Mouse (Mus musculus) kidney, postnatal 10 days (tissue): ENCODE data around the gene Capn15.
A peak's percentile ranks its signal among the peaks of the same experiment; 100 is the strongest.

ENCODE experiments used
- DNase-seq: peaks from one replicate; pipeline ENCODE4 v3.0.0; 2021; ENCODE audit warnings: mixed read lengths

Gene Capn15

DNA sequence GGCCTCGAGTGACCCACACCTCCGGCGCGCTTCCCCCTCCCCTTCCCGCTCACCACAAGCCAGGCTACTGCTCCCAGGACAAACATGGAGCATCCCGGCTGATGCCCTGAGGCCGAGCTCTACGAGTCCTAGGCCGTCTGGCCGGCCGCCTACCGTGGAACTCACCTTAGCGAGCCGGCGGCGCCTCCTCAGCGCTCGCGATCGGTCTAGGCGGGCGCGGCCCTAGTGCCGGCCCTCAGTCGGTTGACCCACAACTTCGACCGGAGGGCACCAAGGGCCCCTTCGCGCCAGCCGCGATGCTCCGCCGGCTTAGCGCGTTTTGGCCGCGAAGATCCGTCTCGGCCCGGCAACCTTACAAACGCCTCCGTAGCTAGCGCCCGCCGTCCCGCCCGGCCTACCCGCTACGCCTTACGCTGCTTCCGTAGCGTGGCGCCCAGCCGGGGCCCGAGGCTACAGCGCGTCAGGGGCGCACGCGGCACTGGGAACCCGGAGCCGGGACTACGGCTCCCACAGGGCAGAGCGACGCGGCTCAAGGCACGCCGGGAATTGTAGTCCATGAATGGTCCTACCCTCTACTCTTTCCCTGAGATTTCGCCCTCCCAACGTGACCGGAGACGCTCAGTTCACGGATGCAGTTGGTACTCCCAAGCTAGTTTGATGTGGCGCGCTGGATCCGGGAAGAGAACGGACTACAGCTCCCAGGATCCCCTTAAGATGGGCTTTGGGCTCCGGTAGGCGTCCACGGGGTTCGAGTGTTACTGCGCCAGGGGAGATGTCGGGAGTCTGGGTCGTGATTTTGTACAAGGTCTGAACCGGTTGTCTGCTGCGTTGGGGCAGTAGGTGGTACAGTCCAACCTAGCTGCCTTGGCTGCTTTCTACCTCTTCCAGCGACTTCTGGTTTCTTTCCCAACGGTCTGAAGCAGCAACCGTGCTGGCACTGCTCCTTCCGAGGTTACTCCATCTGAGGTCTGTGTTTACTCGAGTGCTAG is at the start of gene Capn15:
TSS of gene Capn15 (minus strand) at position 491 of the 989 bp plus-strand sequence.
- peak; percentile 96 for DNase-seq

DNA sequence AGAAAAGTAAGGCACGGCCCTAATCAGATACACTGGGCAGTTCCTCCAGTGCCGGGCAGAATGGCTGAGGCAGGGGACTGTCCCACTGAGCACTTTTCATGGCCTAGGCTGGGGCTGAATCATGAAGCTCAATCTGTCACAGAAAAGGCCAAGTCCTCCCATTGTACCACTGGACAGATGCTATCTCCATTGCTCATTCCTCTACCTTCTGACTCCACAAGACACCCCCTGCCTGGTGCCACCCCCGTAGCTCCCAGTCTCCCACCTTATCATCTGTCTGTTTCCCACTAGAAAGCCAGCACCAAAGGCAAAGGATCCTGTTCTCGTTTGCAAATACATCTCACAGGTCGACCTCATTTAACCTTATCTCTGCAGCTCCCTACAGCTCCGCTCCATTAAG is 46.4 kb upstream of the Capn15 start:
- DNase-seq = no peak

DNA sequence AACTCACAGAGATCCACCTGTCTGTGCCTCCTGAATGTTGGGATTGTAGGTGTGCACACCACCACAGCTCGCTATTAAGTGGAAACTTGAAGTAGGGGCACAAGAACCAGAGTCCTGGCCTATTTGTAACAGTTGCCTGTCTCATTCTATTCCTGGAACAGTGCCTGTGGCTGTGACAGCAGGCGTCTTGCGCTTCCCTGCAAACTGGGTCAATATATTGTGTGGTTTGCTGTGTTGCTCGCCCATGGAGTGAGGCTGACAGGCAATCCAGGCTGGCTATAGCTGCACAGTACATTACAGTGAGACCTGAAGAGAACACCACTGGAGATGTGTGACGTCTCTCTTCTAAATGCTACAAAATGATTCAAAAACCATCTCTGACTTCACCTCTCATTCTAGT is 46.0 kb upstream of the Capn15 start:
- no peak for DNase-seq

DNA sequence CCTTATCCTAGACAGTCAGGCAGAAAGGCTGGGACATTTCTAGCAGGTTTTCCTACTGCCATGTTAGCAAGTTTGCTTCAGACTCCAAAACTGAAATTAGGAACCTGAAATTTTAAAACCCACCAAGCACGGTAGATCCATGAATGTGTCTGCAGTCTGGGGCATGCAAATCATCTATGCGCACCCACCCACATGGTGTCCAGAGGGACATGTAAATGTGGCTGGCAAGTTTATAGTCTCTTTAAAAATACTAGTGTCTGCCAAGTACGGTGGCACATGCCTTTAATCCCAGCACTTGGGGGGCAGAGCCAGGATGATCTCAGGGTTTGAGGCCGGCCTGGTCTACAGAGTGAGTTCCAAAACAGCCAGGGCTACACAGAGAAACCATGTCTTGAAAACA is 42.7 kb upstream of the Capn15 start:
- no peak for DNase-seq

DNA sequence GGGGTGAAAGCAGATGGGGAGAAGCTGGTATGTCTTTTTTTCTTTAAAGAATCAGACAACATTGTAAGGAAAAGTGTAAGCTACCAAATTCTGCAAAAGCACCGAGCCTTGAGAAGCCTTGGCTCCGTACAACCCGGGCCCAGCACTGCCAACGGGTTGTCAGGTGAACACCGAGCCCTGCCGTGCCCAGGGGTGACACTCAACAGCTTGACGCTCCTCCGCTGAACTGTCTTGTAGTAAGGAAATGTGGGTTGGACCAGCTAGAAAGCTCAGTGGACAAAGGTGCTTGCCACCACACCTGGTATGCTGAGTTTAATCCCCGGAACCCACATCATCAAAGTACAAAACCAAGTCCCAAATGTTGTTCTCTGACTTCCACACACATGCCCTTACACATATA is 39.1 kb upstream of the Capn15 start:
- no peak for DNase-seq

DNA sequence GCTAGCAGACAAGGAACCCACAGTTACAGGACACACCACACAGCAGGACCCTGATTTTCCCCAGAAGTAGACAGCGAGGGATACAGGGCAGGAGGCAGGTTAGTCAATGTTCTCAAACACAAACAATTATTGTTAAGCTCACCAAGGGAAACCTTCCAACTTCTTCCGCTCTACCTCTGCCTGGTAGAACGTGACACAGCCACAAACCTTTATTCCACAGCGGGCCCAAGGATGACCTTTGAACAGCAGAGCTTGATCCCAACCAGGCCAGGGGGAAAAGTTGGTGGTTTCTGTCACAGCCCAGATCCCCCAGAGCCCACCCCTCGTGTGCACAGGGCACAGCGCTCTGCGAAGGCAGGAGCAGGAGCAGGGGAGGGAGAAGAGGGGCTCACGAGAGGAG is 38.4 kb upstream of the Capn15 start:
- DNase-seq = no peak

DNA sequence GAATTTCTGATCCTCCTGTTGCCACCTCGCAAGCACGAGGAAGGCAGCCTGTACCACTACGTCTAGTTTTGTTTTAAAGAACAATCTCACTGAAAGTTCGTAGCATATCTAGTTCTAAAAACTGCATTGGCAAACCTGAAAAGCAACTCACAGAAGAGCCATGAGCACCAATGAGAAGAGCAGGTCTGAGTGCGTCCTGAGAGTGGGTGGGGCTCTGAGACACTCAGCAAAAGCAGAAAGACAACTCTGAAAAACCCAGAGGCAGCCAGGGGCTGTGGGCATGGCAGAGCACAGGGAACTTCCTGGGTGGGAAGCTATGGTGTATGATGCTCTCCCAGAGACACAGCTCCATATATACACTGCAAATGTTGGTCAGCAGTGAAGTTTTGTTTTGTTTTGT is 37.6 kb upstream of the Capn15 start:
- no peak for DNase-seq

DNA sequence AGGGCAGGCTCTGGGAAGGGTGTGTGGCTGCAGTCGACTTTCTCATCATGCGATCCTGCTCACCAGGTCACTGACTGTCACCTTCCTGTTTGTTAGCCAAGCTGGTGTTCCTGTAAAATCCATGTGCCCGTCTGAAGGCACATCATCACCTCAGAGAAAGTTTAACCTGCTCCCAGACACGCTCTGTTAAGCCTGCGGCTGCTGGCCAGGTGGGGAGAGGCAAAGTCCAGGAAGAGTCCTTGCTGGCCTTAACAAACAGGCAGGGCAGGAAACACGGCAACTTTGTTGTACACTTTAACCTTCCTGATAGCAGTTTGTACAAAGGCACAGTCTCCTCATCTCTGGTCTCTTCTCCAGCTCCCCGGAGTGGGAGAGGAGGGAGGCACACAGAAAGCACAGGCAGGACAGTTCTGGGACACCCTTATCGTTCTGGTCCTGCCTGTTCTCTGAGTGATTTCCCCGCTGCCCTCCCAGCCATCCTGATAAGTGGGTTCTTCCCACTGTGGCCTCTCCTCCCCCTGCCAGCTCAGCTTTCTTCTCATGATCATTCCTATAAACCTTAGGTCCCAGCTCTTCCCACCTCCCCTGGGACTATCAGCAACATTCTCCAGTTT is 36.2 kb upstream of the Capn15 start:
- DNase-seq = peak; percentile 77

DNA sequence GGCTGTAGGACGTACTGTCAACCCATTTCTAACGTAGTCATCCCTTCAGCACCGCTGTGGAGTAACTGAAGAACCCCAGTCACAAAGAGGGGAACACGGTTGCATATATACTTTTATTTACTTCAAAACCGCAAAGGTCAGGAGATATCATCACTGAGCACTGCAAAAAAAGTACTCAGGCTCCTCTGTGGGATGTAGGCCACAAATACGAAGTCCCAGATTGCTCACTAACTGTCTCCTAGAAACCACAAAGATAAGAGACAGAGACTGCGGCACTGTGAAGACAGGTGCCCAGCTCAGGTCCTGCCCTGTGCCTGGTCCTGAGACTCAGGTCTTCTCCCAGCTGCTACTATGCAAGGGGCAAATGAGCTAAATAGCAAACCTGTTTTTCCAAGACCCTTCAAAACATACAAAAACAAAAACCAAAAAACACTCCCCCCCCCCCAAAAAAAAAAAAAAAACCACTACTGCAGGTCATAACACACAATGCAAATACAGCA is 35.3 kb upstream of the Capn15 start:
- DNase-seq = no peak

DNA sequence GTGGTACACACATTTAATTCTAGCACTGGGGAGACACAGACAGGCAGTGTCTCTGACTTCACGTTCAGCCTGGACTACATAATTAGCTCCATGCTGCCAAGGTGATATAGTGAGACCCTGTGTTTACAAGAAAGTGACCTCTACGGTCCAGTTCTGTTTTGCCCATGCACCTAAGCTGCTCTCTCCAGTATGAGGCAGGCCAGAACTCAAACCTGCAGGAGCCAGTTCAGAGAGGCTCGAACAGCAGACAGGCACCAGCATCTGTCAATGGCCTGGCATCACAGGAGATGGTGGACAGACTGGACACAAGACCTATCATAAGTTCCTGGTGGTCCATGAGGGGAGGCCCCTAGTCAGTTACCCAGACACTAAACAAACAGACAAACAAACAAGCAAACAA is 32.8 kb upstream of the Capn15 start:
- no peak for DNase-seq

DNA sequence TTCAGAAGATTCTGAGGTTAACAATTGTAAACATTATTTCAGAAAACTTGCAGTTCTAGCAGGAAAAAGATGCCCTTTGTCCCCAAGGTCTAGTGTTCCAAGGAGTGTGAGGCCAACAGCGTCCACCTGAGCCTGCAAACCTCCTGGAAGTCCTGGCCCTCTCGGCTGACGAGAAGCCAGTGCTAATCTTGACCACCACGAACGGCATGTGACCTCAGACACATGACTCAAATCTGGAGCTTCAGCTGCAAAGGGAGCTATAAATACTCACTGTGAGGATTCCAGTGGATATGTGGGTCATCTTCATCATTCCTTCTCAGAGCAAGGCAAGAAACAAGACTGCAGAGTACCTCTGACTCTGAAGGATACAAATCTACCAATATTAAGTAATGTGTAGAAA is 32.4 kb upstream of the Capn15 start:
- peak; percentile 68 for DNase-seq

DNA sequence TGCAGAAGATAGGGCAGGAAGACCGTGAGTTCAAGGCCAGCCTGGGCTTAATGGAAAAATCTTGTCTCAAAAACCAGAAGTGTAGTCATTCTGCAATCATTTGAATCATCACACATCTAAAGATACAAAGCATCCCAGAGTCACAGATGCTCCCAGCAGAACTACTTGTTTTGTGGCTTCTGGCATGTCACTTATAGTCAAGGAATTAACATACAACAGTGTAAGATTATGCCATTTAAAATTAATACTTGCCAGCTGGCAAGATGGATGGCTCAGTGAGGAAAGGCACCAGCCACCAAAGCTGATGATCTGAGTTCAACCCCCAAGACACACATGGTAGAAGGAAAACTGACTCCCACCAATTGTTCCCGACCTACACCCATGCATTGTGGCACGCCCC is 31.4 kb upstream of the Capn15 start:
- DNase-seq = no peak

DNA sequence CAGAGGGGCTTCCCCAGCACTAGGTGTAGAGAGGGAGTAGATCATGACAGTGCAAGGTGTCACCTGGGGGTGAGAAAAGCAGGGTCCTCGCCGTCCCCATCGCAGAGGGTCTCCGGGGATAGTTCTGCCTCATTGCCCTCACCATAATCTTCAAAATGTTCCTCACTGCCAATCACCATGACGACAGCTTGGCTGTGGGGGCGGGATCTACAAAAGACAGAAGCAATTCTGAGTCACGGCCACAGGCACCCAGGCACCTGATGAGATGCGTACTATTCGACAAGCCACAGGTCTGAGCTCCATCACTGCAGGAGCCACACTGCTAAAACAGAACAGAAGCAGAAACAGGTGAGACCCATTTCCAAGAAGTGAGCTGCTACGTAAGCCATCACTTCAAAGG is 28.1 kb upstream of the Capn15 start:
- DNase-seq = no peak

DNA sequence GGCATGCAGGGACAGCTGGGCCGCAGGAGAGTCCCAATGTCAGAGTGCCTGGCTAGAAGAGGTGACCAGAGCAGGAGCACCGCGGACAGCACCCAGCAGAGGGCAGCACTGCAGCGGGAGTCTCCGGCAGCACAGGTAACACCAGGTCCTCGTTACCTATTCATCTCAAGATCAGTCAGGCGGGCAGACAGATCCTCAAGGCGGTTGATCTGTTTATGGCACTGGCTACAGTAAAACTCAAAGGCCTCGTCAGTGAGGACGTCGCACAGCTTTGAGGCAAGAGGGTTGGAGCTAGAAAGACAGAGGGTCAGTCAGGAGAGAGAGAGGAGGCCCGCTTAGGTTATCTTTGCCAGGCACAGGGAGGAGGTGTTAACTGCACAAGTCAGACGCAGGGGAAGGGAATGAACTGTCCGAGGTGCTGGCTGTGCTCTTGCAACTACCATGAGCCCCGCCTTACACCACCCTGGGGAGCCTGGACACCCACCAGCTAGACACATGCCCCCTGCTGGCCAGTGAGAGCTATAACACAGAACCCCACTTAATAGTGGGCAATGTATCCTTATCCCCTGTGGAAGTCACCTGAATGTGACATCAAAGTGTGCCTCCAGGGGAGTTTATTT is 26.4 kb upstream of the Capn15 start:
- DNase-seq = peak; percentile 90

DNA sequence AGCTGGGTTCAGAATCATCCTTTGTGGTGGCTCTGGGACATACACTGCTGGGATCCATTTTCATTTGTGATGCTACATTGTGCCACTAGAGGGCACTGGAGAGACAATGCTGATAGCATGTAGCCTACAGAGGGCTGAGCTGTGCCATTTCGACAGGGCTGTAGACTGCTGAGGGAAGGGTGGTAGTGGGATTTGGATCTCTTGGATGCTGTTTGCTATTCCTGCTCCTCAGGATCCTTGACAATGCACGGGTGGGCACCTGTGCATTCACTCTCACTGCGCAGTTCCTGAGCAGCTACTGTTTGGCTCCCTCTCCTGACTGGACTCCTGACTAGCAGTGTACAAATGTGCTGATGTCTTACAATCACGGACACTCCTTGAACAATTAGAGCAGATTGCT is 23.9 kb upstream of the Capn15 start:
- peak; percentile 88 for DNase-seq

DNA sequence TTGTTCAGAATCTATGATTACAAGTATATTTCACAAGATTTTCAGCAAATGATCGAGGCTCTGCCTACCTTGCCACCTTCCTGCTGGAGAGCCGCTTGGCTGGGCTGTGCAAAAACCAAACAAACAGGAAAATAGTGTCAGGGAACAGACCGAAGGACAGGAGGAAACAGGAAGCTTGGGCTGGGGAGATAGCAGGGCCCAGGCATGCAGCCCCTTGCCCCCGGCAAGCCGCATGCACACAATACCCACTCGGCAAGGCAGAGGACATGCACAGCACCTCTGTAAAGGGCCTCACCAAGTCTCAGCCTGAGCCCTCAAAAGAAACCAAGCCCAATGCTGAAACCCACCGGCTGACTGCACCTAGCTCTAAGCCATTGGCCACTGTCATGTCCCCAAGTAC is 23.2 kb upstream of the Capn15 start:
- DNase-seq = no peak

DNA sequence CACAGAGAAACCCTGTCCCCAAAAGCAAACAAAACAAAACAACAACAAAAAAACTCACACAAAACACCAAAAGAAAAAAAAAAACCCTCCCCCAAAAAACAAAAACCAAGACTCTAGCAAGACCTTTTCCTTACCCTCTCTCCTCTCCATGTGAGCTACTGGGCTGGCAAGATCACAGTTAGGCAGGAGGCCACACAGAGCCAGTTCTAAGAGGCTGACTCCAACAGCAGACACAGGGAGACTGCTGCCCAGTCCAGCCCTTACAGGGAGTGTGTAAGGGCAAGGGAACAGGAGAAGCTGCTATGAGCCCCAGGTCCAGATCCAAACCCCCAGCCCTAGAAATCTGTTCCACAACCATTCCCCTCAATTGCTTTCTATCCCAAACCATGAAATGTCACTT is 22.7 kb upstream of the Capn15 start:
- no peak for DNase-seq

DNA sequence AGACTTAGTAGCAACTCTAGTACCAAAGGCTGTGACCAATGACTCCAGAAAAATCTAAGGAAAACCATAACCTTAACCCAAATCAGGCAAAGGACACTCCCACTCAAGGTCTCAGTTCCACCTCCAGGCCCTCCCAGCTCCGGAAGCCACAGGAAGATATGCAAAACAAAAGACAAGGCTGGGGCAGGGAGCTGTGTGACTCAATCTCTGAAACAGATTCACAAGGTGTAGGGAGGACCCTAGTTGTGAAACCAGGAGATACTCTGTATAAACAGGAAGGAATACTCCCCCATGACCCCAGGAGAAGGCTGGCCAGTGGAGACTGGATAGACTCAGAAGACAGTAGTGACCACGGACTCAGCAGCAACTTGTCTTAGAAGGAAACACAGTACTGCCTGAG is 22.1 kb upstream of the Capn15 start:
- no peak for DNase-seq

DNA sequence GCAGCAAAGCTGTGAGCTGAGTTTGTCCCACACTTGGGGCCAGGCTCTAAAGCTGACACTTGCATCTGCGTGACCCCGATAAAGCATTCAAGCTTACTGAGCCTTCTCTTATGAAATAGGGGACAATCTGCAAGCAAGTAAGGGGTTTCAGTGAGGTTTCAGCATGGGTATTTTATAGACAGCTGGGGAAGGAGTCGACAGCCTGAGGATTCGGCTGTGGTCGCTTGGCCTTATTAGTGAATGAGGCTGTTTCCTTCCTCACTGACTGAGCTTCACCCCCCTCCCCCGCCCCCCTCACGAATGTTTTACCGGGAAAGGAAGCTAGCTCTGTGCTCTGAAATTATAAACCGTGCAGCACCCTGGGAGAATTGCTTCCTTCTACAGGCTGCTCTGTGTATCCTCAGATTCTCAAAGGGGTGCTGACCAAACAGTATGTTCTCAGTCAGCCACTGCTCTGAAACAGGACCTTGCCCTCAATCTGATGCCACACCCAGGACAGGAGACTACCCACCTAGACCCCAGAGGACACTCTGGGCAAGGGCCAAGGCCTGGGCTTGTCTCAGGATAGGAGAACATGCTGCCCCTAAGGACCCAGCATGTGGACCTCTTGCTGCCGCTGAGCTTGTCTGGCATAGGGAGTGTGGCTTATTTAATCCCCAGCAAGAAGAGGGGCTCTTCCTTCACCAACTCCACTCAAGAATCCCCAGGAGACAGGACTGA is 20.3 kb upstream of the Capn15 start:
- DNase-seq = peak; percentile 43

DNA sequence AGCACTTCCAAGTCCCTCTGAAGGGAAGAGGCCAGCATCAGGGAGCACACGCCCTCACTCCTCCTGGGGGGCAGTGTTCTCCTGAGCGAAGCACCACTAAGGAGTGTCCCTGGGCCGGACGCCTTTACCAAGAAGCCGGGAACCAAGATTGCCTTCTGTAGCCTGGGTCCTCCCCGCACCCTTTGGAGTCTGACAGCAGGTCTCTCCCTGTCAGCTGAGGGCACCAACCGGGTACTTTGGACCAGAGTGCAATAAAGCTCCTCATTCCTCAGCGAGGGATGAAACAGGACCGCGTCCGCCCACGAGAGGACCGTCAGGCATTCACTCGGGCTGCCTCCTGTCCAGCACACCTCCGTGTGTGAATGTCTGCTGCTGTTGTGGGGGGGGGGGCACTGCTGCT is 19.1 kb upstream of the Capn15 start:
- DNase-seq = peak; percentile 42

DNA sequence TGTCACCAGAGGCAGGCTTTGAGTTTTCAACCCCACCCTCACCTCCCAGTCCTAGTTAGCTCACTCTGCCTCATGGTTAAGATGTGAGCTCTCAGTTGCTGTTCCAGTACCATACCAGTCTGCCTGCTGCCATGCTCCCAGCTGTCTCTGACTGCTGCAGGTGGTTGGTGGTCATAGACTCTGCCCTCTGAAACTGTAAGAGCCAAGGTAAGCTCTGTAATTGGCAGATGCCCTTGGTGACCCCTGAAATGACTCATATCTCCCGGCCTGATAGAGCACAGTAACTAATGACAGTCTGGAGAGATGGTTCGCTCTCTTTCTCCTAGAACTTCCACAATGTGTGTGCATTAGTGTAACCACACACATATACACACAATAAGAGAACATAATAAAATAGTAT is 18.3 kb upstream of the Capn15 start:
- DNase-seq = no peak

DNA sequence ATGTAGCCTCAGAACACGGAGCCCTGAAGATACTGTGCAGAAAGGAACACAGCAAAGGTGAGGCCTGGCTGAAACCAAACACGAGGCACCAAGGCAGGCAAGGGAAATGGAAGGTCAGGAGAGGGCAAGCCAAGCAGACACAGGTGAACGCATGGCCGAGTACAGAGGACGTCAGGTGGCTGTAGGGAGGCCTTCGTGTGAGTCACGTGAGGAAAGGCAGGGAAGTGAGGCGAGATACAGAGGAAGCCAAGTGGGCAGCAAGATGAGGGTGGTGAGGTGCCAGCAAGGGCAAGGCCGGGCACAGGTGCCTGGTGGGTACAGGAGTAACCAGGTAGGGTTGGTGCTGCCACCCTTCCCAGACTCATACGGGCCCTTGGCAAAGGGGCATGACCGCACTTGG is 12.8 kb upstream of the Capn15 start:
- no peak for DNase-seq

DNA sequence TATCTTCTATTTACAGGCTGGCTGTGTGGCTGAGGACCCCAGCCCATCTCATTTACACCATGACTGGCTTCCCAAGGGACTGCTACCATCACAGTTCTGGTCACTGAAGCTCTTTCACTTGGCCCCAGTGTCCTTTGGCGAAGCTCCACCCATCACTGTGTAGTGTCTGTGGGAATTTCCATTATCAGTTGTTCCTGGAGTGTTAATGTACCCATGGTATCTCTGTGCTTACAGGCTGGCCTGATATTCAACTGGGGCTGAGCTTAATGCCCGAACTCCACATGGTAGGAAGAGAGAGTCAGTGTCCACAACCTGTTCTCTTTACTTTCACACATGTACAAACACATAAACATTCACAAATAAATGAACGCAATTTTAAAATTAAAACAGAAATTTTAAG is 7.9 kb upstream of the Capn15 start:
- DNase-seq = no peak
